Mouse (Mus musculus) mature B cell (primary cell): ENCODE measurements around the gene Gm5431.

Experiments
- in situ Hi-C: fragments of 300-500 bp; cut with MboI; formaldehyde crosslinking; loops from 2 replicates; pipeline ENCODE4 v1.14.3; 2019

Gene Gm5431

GRCm38 (mm10) chr11:48838879-48839680 is 62.9 kb downstream of the Gm5431 start:
- in situ Hi-C loops = no loop called here

GRCm38 (mm10) chr11:48838181-48838797 is 63.7 kb downstream of the Gm5431 start:
- in situ Hi-C loops = no loop called here
